Mouse (Mus musculus): Measurements from ENCODE around the gene Sh3bgrl2.

DNA sequence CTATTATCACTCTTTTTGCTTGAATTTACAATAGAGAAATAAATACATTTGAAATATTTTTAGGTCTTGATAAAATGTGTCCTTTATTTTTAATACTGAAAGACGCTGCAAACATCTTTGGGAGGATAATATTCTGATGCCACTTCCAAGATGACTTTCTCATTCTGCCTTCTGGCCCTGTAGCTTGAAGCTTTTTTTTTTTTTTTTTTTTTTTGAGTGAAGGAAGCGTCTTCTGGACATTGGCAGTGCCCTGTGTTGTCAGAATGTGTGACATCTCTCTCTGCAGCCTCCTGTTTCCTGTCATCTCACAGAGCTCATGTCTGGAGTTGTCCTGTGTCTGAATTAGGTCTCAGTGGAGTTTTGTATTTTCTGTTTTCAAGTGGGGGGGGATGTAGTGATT is 55.0 kb downstream of the Sh3bgrl2 start:
- no peak for TF ChIP-seq POLR2A (IDR thresholded peaks at IDR 0.05; ENCODE audit: borderline replicate concordance, insufficient read depth, low read length)
- TF ChIP-seq CTCF (IDR thresholded peaks at IDR 0.05; ENCODE audit: borderline replicate concordance, insufficient read depth, low read depth, low read length) = no peak

Data from cerebellum, adult 2 months (tissue).